Mouse (Mus musculus) neural tube, embryonic 12.5 days (tissue): ENCODE measurements around the gene Ust. TPM values are rescaled to one million over a fixed set of nuclear protein-coding genes. Genes with fewer than 3 reads are reported as not detected.

ENCODE experiments used
- ATAC-seq: fragments of 200-750 bp; cut with Nextera tagmentation; 2 replicates; pipeline ENCODE4 v1.8.0; 2017; ENCODE audit warnings: low read depth, mild to moderate bottlenecking, moderate TSS enrichment, moderate library complexity; ENCODE audit not compliant: low FRiP score
- H3K27ac ChIP-seq: fragments of 300-500 bp; sonication (generic); 2 replicates; pipeline ENCODE4 v1.5.1; 2016
- H3K27me3 ChIP-seq: fragments of 300-500 bp; sonication (generic); replicated peaks from 2 replicates; pipeline ENCODE4 v1.6.1; 2016; ENCODE audit warnings: mild to moderate bottlenecking
- H3K36me3 ChIP-seq: fragments of 300-500 bp; sonication (generic); 2 replicates; pipeline ENCODE4 v1.6.1; 2016; ENCODE audit warnings: mild to moderate bottlenecking
- H3K4me1 ChIP-seq: fragments of 300-500 bp; sonication (generic); 2 replicates; pipeline ENCODE4 v1.6.1; 2016
- H3K4me2 ChIP-seq: fragments of 300-500 bp; sonication (generic); replicated peaks from 2 replicates; pipeline ENCODE4 v1.6.1; 2016; ENCODE audit warnings: mild to moderate bottlenecking
- H3K4me3 ChIP-seq: fragments of 300-500 bp; sonication (generic); 2 replicates; pipeline ENCODE4 v1.5.1; 2016
- H3K9ac ChIP-seq: fragments of 300-500 bp; sonication (generic); 2 replicates; pipeline ENCODE4 v1.6.1; 2016; ENCODE audit warnings: mild to moderate bottlenecking
- H3K9me3 ChIP-seq: fragments of 300-500 bp; sonication (generic); 2 replicates; pipeline ENCODE4 v1.6.1; 2016; ENCODE audit warnings: mild to moderate bottlenecking
- WGBS: fragments of 180-500 bp; shearing (Covaris S2); methylation state at CpG from one replicate; pipeline ENCODE4 v1.1.7; 2016; 5-methylcytosine and 5-hydroxymethylcytosine counted together
- polyA plus RNA-seq: library from polyadenylated mRNA; unstranded; fragments of >200 nt; fragmentation: Nextera tagmentation; extraction: Ambion mirVana; gene quantifications from 2 replicates; pipeline ENCODE4 v1.2.1, GENCODE M21; 2016

The Ust gene
- polyA plus RNA-seq, 1 experiment from 2014 or later, result 7.8 TPM

DNA sequence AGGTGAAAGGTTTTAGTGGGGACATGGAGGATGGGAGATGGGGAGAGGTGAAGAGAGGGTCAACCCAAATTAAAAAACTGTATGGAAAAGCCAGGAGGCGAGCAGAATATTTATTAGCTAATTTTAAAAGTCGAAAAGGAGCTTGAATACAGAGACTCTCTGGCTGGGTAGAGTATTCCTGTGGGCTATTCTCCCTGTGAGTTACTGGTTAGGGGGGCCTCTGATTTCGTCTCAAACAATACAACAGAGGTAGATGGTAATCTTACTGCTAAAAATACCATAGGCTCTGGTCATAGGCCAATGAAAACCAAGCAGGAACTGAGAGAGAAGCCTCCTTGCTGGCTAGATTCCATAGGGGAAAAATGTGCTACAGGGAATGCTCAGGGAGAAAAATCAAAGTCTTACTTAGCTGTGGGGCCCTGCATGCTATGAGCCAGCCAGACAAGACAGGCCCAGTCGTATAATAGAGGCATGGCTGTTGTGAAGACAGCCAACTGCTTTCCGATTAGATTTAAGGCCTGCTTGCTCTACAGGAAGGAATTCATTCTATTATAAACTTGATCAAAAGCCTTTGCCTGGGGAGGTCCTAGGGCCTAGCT lies 23.0 kb downstream of the Ust start:
- 0 out of 2 replicates have a peak overlapping the region, but pooled peaks have one; percentile 27 for H3K9ac ChIP-seq
- no peaks in the 10 kb centered on the region for H3K9me3 ChIP-seq
- H3K27me3 ChIP-seq, result no peaks in the 10 kb centered on the region
- peak; percentile 59; the same call in 1 of the 2 replicates for ATAC-seq
- no peaks in the 10 kb centered on the region for H3K36me3 ChIP-seq
- H3K4me1 ChIP-seq, result peaks cover 10% of the 10 kb centered on the region; the same call in 1 of the 2 replicates
- no peak overlapping the region for H3K27ac ChIP-seq
- no peak overlapping the region for H3K4me2 ChIP-seq
- 22% methylated on average over 5 of the region's 5 CpGs for WGBS
- H3K4me3 ChIP-seq, result no peak overlapping the region

- peaks cover 14% of the 10 kb centered on the region; the same call in 1 of the 2 replicates for H3K4me1 ChIP-seq
- no peaks in the 10 kb centered on the region for H3K36me3 ChIP-seq
- no peak for ATAC-seq
- no peaks in the 10 kb centered on the region for H3K27me3 ChIP-seq
- no peak overlapping the region for H3K27ac ChIP-seq
- H3K4me3 ChIP-seq, result no peak overlapping the region
- 91% methylated on average over 1 of the region's 1 CpGs for WGBS
- no peaks in the 10 kb centered on the region for H3K9me3 ChIP-seq
- H3K9ac ChIP-seq, result no peak overlapping the region
- no peak overlapping the region for H3K4me2 ChIP-seq
Measured at GRCm38 (mm10) chr10:8491909-8492591, 26.6 kb downstream of the Ust start.

GRCm38 (mm10) chr10:8487388-8487787 lies 31.2 kb downstream of the Ust start:
- WGBS, result 63% methylated on average over 2 of the region's 2 CpGs
- no peaks in the 10 kb centered on the region for H3K36me3 ChIP-seq
- no peak overlapping the region for H3K4me2 ChIP-seq
- no peak for ATAC-seq
- no peak overlapping the region for H3K27ac ChIP-seq
- no peaks in the 10 kb centered on the region for H3K27me3 ChIP-seq
- H3K4me3 ChIP-seq, result no peak overlapping the region
- H3K9ac ChIP-seq, result no peak overlapping the region
- 0 out of 2 replicates have a peak, but pooled peaks cover 5% of the 10 kb centered on the region for H3K4me1 ChIP-seq
- H3K9me3 ChIP-seq, result no peaks in the 10 kb centered on the region

DNA sequence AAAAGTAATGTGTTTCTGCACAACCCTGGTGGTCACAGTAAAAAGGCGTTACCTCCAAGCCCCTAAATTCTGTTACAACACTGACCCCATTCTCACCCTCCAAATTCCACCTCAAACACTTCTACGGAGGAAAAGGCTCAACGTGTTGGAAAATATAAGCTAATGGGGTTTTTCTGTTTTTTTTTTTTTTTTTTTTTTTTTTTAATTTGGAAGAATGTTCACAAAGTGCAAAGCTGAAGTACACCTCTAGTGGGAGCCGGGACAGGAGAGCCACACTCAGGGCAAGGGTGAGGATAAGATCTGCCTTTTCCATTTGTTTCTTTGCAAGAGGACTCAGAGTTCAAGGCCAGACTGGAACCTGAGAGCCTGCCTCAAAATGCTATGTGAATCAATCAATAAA lies 34.1 kb downstream of the Ust start:
- ATAC-seq, result no peak
- Histone ChIP-seq H3K4me2 (no peak overlapping the region), H3K9me3 (no peaks in the 10 kb centered on the region), H3K36me3 (no peaks in the 10 kb centered on the region), H3K27me3 (no peaks in the 10 kb centered on the region), H3K4me1 (0 out of 2 replicates have a peak, but pooled peaks cover 2% of the 10 kb centered on the region), H3K4me3 (no peak overlapping the region), H3K27ac (no peak overlapping the region), H3K9ac (no peak overlapping the region)
- 90% methylated on average over 4 of the region's 4 CpGs for WGBS

DNA sequence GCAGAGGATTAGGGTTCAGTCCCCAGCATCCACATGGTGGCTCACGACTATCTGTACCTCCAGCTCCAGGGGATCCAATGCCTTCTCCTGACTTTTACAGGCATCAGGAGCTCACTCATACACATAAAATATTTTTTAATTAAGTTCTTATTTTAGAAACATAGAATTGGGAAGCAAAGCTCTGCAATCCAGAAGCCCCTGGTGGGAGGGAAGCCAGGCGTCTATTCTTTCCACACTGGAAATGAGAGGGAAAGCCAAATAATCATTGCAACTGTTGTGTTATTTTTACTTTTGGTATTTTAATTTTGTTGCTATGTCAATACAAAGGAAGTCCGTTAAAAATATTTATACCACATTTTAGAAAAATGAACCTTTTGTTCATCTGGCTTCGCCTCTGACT lies 35.8 kb downstream of the Ust start:
- H3K27ac ChIP-seq, result no peak overlapping the region
- 92% methylated on average over 4 of the region's 4 CpGs for WGBS
- no peaks in the 10 kb centered on the region for H3K9me3 ChIP-seq
- no peak for ATAC-seq
- no peaks in the 10 kb centered on the region for H3K36me3 ChIP-seq
- no peak overlapping the region for H3K4me2 ChIP-seq
- no peaks in the 10 kb centered on the region for H3K27me3 ChIP-seq
- no peak overlapping the region for H3K9ac ChIP-seq
- no peaks in the 10 kb centered on the region for H3K4me1 ChIP-seq
- no peak overlapping the region for H3K4me3 ChIP-seq

DNA sequence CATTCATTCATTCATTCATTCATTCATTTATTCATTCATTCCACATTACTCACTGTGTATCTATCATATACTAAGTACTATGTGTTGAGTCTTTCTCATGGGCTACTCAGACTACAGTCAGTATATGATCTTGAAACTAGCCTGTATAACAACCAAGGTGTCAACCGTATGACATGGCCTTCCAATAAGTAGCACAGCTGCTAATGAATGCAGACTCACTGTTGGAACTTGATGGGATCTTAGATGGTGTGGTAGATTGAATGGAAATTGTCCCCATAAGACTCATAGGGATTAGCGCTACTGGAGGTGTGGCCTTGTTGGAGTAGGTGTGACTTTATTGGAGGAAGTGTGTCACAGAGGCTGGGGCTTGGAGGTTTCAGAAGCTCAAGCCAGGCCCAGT lies 38.8 kb downstream of the Ust start:
- WGBS, result 99% methylated on average over 2 of the region's 2 CpGs
- no peak for ATAC-seq
- H3K27ac ChIP-seq, result no peak overlapping the region
- H3K4me3 ChIP-seq, result no peak overlapping the region
- H3K4me2 ChIP-seq, result no peak overlapping the region
- H3K27me3 ChIP-seq, result no peaks in the 10 kb centered on the region
- H3K36me3 ChIP-seq, result no peaks in the 10 kb centered on the region
- H3K4me1 ChIP-seq, result no peaks in the 10 kb centered on the region
- H3K9ac ChIP-seq, result no peak overlapping the region
- H3K9me3 ChIP-seq, result no peaks in the 10 kb centered on the region

- ATAC-seq, result no peak
- Histone ChIP-seq H3K4me1 (no peaks in the 10 kb centered on the region), H3K9ac (no peak overlapping the region), H3K36me3 (no peaks in the 10 kb centered on the region), H3K4me2 (no peak overlapping the region), H3K9me3 (no peaks in the 10 kb centered on the region), H3K4me3 (no peak overlapping the region), H3K27me3 (no peaks in the 10 kb centered on the region), H3K27ac (no peak overlapping the region)
- 91% methylated on average over 8 of the region's 8 CpGs for WGBS
Measured at GRCm38 (mm10) chr10:8477936-8478335, 40.7 kb downstream of the Ust start.

GRCm38 (mm10) chr10:8471995-8472394 lies 46.6 kb downstream of the Ust start:
- no peak overlapping the region for H3K9ac ChIP-seq
- no peaks in the 10 kb centered on the region for H3K36me3 ChIP-seq
- WGBS, result 91% methylated on average over 12 of the region's 12 CpGs
- no peaks in the 10 kb centered on the region for H3K27me3 ChIP-seq
- no peak overlapping the region for H3K27ac ChIP-seq
- H3K4me3 ChIP-seq, result no peak overlapping the region
- H3K9me3 ChIP-seq, result no peaks in the 10 kb centered on the region
- ATAC-seq, result no peak
- no peaks in the 10 kb centered on the region for H3K4me1 ChIP-seq
- no peak overlapping the region for H3K4me2 ChIP-seq

GRCm38 (mm10) chr10:8471012-8471411 lies 47.6 kb downstream of the Ust start:
- H3K9ac ChIP-seq, result no peak overlapping the region
- H3K4me3 ChIP-seq, result no peak overlapping the region
- ATAC-seq, result no peak
- H3K4me2 ChIP-seq, result no peak overlapping the region
- no peaks in the 10 kb centered on the region for H3K4me1 ChIP-seq
- H3K9me3 ChIP-seq, result no peaks in the 10 kb centered on the region
- no peak overlapping the region for H3K27ac ChIP-seq
- H3K27me3 ChIP-seq, result no peaks in the 10 kb centered on the region
- H3K36me3 ChIP-seq, result no peaks in the 10 kb centered on the region
- 74% methylated on average over 5 of the region's 5 CpGs for WGBS

GRCm38 (mm10) chr10:8469516-8469915 lies 49.1 kb downstream of the Ust start:
- no peaks in the 10 kb centered on the region for H3K27me3 ChIP-seq
- H3K9ac ChIP-seq, result no peak overlapping the region
- WGBS, result 73% methylated on average over 3 of the region's 3 CpGs
- no peak overlapping the region for H3K27ac ChIP-seq
- no peak for ATAC-seq
- H3K36me3 ChIP-seq, result no peaks in the 10 kb centered on the region
- no peaks in the 10 kb centered on the region for H3K4me1 ChIP-seq
- H3K9me3 ChIP-seq, result no peaks in the 10 kb centered on the region
- no peak overlapping the region for H3K4me2 ChIP-seq
- no peak overlapping the region for H3K4me3 ChIP-seq

- ATAC-seq, result no peak
- 80% methylated on average over 5 of the region's 5 CpGs for WGBS
- H3K4me2 ChIP-seq, result no peak overlapping the region
- H3K4me1 ChIP-seq, result no peaks in the 10 kb centered on the region
- H3K9ac ChIP-seq, result no peak overlapping the region
- no peak overlapping the region for H3K4me3 ChIP-seq
- no peaks in the 10 kb centered on the region for H3K9me3 ChIP-seq
- H3K27me3 ChIP-seq, result no peaks in the 10 kb centered on the region
- no peaks in the 10 kb centered on the region for H3K36me3 ChIP-seq
- no peak overlapping the region for H3K27ac ChIP-seq
Measured at GRCm38 (mm10) chr10:8468651-8469386, 49.8 kb downstream of the Ust start.

DNA sequence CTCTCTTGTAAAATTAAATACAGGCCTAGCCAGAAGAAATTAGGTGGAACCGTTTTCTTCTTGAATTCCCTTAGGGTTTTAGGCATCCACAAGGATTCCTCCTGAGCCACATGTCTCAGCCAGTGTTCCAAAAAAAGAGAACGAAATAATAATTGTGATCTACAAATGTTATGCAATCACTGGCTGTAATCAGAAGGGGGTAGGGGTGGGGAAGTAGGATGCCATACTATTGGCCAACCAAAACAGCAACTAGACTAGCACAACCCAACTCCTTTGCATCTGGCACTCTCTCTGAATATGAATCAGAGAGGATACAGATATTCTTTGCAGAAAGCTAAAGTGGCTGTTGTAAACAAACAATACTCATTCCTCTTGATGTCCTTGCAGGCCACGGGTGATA lies 52.7 kb downstream of the Ust start:
- Histone ChIP-seq H3K9me3 (no peaks in the 10 kb centered on the region), H3K36me3 (no peaks in the 10 kb centered on the region), H3K27me3 (no peaks in the 10 kb centered on the region), H3K4me1 (no peaks in the 10 kb centered on the region), H3K4me3 (no peak overlapping the region), H3K4me2 (no peak overlapping the region), H3K27ac (no peak overlapping the region), H3K9ac (no peak overlapping the region)
- 87% methylated on average over 3 of the region's 3 CpGs for WGBS
- ATAC-seq, result no peak
